Mouse (Mus musculus): ENCODE measurements at regions not wholly inside any gene's neighbourhood (a gene's known extent, or its start where the extent isn't known, plus 50 kb on each side); places are given as distances from the start of the nearest gene placed in this dataset.

DNA sequence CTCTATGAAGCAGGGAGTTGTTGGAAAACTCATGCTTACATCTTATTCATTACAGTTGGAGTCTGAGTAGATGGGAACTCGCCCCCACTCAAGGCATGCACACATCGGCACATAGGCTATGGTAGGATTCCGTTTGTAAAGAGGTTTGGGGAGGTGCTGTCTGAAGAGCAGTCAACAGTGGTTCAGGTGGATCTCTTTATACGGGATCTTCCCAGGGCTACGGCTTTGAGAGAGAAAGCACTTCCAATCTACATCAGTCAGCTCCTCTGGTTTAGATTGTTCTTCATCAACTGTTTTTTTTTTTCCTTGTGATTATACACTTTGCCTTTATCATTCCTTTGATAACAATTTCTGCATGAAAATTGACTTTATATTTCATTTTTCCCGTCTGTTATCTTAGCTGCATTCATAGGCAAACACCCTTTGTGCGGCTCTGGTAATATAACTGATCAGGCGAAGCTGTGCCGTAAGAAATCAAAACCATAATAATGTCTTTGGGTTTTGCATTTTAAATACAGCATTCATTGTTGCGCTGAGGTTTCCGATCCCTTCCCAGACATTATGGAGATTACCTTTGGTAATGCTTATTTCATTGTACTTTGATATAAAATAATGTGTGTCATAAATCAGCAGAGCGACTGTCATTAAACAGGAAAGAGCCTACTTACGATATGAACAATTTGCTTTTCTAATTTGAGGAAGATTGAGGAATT lies 155.7 kb upstream of the Meis1 start:
- no peak for TF ChIP-seq CTCF (IDR thresholded peaks at IDR 0.05; ENCODE audit: borderline replicate concordance, insufficient read depth, low read depth, low read length)
- no peak for TF ChIP-seq POLR2A (IDR thresholded peaks at IDR 0.05; ENCODE audit: borderline replicate concordance, insufficient read depth, low read length)

Measured in cerebellum, adult 2 months (tissue).